ENCODE assay signal across 12 mouse cellular contexts in the genomic region with DNA sequence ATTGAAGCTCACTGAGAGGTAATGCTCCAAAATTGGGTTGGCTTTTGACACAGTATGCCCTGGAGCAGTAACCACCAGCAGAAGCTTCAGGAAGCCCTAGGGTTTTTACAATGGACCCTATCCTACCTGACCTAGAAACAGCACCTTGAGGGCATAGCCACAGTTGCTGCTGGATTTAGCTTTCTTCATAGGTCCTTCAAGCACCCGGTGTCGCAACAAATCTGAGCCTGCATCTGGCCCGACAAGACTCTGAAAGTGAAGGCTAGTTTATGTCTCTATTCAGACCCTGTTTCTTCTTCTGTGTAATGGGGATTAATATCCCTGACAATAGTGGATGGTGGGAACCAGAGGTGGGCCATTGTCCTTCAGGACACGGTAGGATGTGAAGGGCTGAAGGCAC. TPM values are rescaled to one million over a fixed set of nuclear protein-coding genes. Genes with fewer than 3 reads are reported as not detected.
DNase-seq lines count a peak whose midpoint lies in the region; ATAC-seq lines count a peak whose summit lies in the region.
"Had no signal": no experiment of that assay in that cellular context is flagged by ENCODE, and none has a peak within 500 bp of the region (broad histone marks: within the 10 kb centered on the region; RNA-seq: fewer than 3 reads in every experiment).

No protein-coding gene starts in this region.

- intact Hi-C loops in heart, postnatal 36 days (cut with DNase I), result loop anchor here (2.0 kb wide), 1 partner anchor 25 kb away; the partner anchor contains the start of gene Smad5

- peak overlapping the region; percentile 62 to 81 for H3K27ac ChIP-seq in heart, embryonic 14.5 days (replicated peaks in 1 of 2; ENCODE audit: control insufficient read depth in 1 of 2, insufficient read depth in 1 of 2, low read depth in 2 of 2, low read length in 2 of 2)
- 0 out of 2 replicates have a peak overlapping the region, but pooled peaks have one; percentile 72 for H3K27ac ChIP-seq in limb, embryonic 10.5 days
- peak overlapping the region; percentile 69 for H3K27ac ChIP-seq in stomach, embryonic 16.5 days (ENCODE audit: low read length)
- H3K27ac ChIP-seq: embryonic facial prominence, embryonic 15.5 days had no signal

- H3K9me3 ChIP-seq in heart, embryonic 14.5 days (ENCODE audit: control insufficient read depth, low read length), result no peaks in the 10 kb centered on the region
- no peaks in the 10 kb centered on the region for H3K9me3 ChIP-seq in limb, embryonic 10.5 days (replicated peaks)
- H3K9me3 ChIP-seq in stomach, embryonic 16.5 days (replicated peaks; ENCODE audit: control insufficient read depth, low read length), result no peaks in the 10 kb centered on the region
- H3K9me3 ChIP-seq: embryonic facial prominence, embryonic 15.5 days had no signal

- no peaks in the 10 kb centered on the region for H3K27me3 ChIP-seq in heart, embryonic 14.5 days (ENCODE audit: control insufficient read depth, insufficient read depth, low read length)
- no peaks in the 10 kb centered on the region for H3K27me3 ChIP-seq in limb, embryonic 10.5 days (ENCODE audit: low read depth, poor library complexity, severe bottlenecking)
- no peaks in the 10 kb centered on the region for H3K27me3 ChIP-seq in stomach, embryonic 16.5 days (ENCODE audit: control insufficient read depth, insufficient read depth, low read length)
- H3K27me3 ChIP-seq: embryonic facial prominence, embryonic 15.5 days had no signal

- H3K4me2 ChIP-seq in heart, embryonic 14.5 days (ENCODE audit: low read length), result no peak overlapping the region
- H3K4me2 ChIP-seq in stomach, embryonic 16.5 days (ENCODE audit: low read depth, low read length), result no peak overlapping the region
- H3K4me2 ChIP-seq: embryonic facial prominence, embryonic 15.5 days had no signal

- WGBS in heart, embryonic 14.5 days, result 70% methylated on average over 4 of the region's 4 CpGs
- 92% methylated on average over 4 of the region's 4 CpGs for WGBS in limb, embryonic 10.5 days
- WGBS in stomach, embryonic 16.5 days, result 72% methylated on average over 4 of the region's 4 CpGs

- peaks cover 22 to 25% of the 10 kb centered on the region in 2 experiments for H3K4me1 ChIP-seq in heart, embryonic 14.5 days (ENCODE audit: control insufficient read depth in 2 of 2, insufficient read depth in 2 of 2, low read length in 2 of 2)
- peaks cover 43% of the 10 kb centered on the region for H3K4me1 ChIP-seq in limb, embryonic 10.5 days
- H3K4me1 ChIP-seq in stomach, embryonic 16.5 days (ENCODE audit: control insufficient read depth, insufficient read depth, low read length), result peaks cover 25% of the 10 kb centered on the region

- no peak overlapping the region for H3K4me3 ChIP-seq in heart, embryonic 14.5 days (ENCODE audit: control insufficient read depth in 1 of 2, insufficient read depth in 1 of 2, low read depth in 1 of 2, low read length in 2 of 2)
- H3K4me3 ChIP-seq in limb, embryonic 10.5 days, result no peak overlapping the region
- H3K4me3 ChIP-seq in stomach, embryonic 16.5 days (replicated peaks; ENCODE audit: low read length), result no peak overlapping the region
- H3K4me3 ChIP-seq: embryonic facial prominence, embryonic 15.5 days had no signal

- DNase-seq in heart, postnatal 36 days, result no peak
- peak; percentile 37 to 62 for DNase-seq in lung, adult 18-20 months
- no peak for DNase-seq in lung, postnatal 4 days
- no peak for DNase-seq in limb, embryonic 10.5 days (ENCODE audit: low spot score)
- DNase-seq in cerebellum, adult 8-10 months, result no peak
- DNase-seq in urinary bladder, adult 18-20 months (ENCODE audit: low spot score in 2 of 2), result no peak
- DNase-seq: cerebellum, postnatal 36 days; gastrocnemius, postnatal 14 days had no signal

- no peaks in the 10 kb centered on the region for H3K36me3 ChIP-seq in heart, embryonic 14.5 days (ENCODE audit: control insufficient read depth, insufficient read depth, low read length)
- H3K36me3 ChIP-seq in limb, embryonic 10.5 days, result no peaks in the 10 kb centered on the region
- no peaks in the 10 kb centered on the region for H3K36me3 ChIP-seq in stomach, embryonic 16.5 days (ENCODE audit: control insufficient read depth, insufficient read depth, low read length)
- H3K36me3 ChIP-seq: embryonic facial prominence, embryonic 15.5 days had no signal

- ATAC-seq in heart, embryonic 14.5 days (ENCODE audit: insufficient number of reproducible peaks, insufficient read depth, low FRiP score, low read depth), result no peak
- ATAC-seq in stomach, embryonic 16.5 days (ENCODE audit: insufficient read depth, low FRiP score), result no peak
- ATAC-seq: forebrain, embryonic 16.5 days had no signal

- H3K9ac ChIP-seq in heart, embryonic 14.5 days (ENCODE audit: low read length), result no peak overlapping the region
- no peak overlapping the region for H3K9ac ChIP-seq in stomach, embryonic 16.5 days (ENCODE audit: low read length)
- H3K9ac ChIP-seq: embryonic facial prominence, embryonic 15.5 days had no signal

RNA-seq across cellular contexts. Expression of gene Smad5, which starts 25.1 kb away (rescaled TPM):
- polyA plus RNA-seq in heart, embryonic 14.5 days (2014; fragmentation: Nextera tagmentation; extraction: Ambion mirVana), result 27.1 TPM in 2 replicates
- 10 to 100 TPM; 30.6 to 30.7 TPM for total RNA-seq in heart, postnatal 36 days (2021)
- polyA plus RNA-seq in limb, embryonic 10.5 days (2016; fragmentation: Nextera tagmentation; extraction: Ambion mirVana), result 42.1 and 52.3 TPM in 2 replicates
- polyA plus RNA-seq in stomach, embryonic 16.5 days (2015; fragmentation: Nextera tagmentation; extraction: Ambion mirVana), result 26.7 and 27.8 TPM in 2 replicates

Comparison
In these comparisons a context has a peak if more than half of its experiments do, and no peak if none do; other contexts are left out.
1. DNase-seq: peak in lung, adult 18-20 months (2 of 2); none in heart, postnatal 36 days (0 of 2), lung, postnatal 4 days (0 of 2), limb, embryonic 10.5 days (single experiment), cerebellum, adult 8-10 months (single experiment) and urinary bladder, adult 18-20 months (0 of 2).
2. Peak in every context shown above with its lines, with median percentiles within 50 percentile points of each other: H3K27ac ChIP-seq.